Mouse (Mus musculus): Measurements from ENCODE around the gene Fam47e. TPM values are rescaled to one million over a fixed set of nuclear protein-coding genes. Genes with fewer than 3 reads are reported as not detected.
A peak's percentile ranks its signal among the peaks of the same experiment; 100 is the strongest.
"Not testable (repeated sequence)": the region's sequence is repeated elsewhere in the genome, so short reads cannot be mapped to it uniquely, and the experiment has no call there.

Fam47e gene
- under 1 TPM in 1 of 2 experiments, not detected in 1; 0.96 TPM for total RNA-seq (2021)
- long read RNA-seq, experiment 1, partial matches to known transcripts: 0 of 1 reads
- long read RNA-seq, experiment 1, other reads (novel, unspliced or antisense): 1 of 1 reads
- long read RNA-seq, experiment 2: 0 reads

- DNase-seq (ENCODE audit: low spot score in 2 of 2): no peak
Measured at GRCm38 (mm10) chr5:92554891-92555511, at the start of gene Fam47e. Fam47e (plus strand) TSS chr5:92555069.

DNA sequence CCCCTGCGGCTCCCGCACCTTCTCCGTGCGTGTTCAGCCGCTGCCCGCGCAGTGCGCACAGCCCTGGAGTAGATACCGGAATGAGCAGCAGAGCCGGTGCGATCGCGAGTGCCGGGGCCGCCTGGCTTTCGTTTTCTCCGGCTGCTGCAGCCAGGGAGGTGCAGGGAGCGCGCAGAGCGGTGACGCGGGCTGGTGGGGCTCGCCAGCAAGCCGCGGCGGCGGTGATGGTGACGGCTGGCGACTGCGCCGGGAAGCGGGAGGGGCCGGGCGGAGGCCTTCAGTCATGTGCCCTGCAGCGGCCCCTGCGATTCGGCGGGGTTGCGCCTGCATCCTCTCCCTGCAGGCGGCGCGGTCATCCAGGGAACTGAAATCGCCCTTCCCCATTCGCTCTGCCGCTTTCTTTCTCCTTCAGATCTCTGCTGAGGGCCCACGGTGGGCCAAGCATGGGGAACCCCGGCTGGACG is 49.4 kb upstream of the Fam47e start:
- DNase-seq (ENCODE audit: low spot score in 2 of 2): peak; percentile 88 to 89

- no peak for DNase-seq (ENCODE audit: low spot score in 2 of 2)
Measured at GRCm38 (mm10) chr5:92506301-92506729, 48.6 kb upstream of the Fam47e start.

- no peak for DNase-seq (ENCODE audit: low spot score in 2 of 2)
Measured at GRCm38 (mm10) chr5:92506733-92507132, 48.1 kb upstream of the Fam47e start, which contains the start of gene Scarb2. Scarb2 (minus strand) TSS chr5:92506833.

DNA sequence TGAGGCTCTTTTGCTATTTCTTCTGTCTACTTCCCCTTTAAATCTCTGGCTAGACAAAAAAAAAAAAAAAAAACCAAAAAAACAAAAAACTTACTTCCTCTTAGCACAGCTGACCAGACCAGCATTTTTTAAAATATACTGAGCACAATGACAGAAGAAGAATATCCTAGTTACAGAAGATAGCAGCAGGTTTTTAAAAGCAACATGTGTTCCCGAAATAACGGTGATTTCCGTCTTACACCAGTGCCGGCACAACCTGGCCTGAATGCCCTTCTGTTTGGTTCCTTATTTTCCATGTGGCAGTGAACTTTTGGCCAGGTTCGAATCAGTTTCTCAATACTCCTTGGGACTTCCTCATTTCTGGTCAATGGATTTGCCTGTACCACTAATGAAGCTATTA is 46.0 kb upstream of the Fam47e start:
- DNase-seq (ENCODE audit: low spot score in 2 of 2): no peak

DNA sequence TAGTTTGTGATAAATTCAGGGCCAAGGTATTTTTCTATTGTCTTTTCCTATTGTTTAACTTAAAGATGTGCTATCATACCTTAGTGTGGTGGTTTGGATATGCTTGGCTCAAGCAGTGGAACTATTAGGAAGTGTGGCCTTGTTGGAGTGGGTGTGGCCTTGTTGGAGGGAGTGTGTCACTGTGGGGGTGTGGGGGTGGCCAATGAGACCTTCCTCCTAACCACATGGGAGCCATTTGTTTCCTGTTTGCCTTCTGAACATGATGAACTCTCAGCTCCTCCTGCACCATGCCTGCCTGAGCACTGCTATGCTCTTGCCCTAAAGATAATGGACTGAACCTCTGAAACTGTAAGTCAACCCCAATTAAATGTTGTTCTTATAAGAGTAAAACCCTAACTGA is 43.6 kb upstream of the Fam47e start:
- DNase-seq (ENCODE audit: low spot score in 2 of 2): no peak

- no peak for DNase-seq (ENCODE audit: low spot score in 2 of 2)
Measured at GRCm38 (mm10) chr5:92512066-92512465, 42.8 kb upstream of the Fam47e start.

DNA sequence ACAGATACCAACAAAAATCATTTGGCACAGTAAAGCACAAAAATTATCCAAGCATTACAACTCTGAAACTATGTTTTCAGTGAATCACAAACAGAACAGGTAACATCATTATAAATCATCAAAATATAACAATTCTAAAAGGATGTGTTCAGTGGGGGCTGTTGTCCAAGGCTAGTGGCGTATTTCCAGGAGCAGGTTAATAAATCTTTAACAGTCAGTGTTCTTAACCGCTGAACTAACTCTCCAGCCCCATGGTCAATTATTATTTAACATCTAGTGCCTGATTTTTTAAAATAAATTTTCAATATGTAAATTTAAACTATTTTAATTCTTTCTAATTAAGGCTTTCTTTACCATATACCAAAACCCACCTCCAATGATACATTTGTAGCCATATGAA is 33.7 kb upstream of the Fam47e start:
- not testable (repeated sequence) for DNase-seq (ENCODE audit: low spot score in 2 of 2)

DNA sequence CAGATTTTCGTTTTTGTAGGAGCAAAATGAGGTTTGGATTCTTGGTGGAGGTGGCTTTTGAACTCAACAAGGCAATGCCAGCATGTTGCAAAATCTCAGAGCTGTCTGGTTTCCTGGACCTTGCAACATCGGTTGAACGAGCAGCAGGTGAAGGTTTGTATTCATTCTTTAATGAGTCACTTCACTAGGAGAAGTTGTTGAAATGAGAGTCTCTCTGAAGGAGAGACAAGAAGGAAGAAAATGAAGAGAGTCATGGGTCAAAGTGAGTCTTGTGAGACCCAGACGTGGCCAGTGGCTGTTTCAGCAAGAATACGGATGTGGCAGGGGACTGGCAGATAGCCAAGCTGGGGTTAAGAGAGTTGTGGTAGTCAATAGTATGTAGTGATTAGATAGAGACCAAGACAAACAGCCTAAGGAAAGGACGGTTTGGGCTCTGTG is 30.0 kb upstream of the Fam47e start:
- no peak for DNase-seq (ENCODE audit: low spot score in 2 of 2)

DNA sequence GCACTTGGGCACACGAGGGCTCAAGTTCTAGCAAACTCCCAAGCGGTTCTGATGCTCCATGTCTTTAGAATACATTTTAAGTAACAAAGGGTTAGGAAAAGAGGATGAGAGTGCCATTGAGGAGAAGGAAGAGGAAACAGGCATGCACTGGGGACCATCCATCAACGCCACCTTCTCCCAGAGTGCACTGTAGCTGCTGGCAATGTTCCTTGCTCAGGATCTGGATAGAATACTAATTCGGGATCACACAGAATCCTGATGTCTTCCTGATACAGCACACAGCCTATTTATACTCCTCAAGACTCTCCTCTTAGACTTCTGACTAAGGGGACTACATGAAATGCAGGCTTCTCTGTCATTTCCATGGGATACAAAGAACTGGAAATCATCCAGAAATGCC is 15.2 kb upstream of the Fam47e start:
- no peak for DNase-seq (ENCODE audit: low spot score in 2 of 2)

- DNase-seq (ENCODE audit: low spot score in 2 of 2): no peak
Measured at GRCm38 (mm10) chr5:92552611-92553010, 2.3 kb upstream of the Fam47e start.

- no peak for DNase-seq (ENCODE audit: low spot score in 2 of 2)
Measured at GRCm38 (mm10) chr5:92553939-92554338, 930 bp upstream of the Fam47e start.

DNA sequence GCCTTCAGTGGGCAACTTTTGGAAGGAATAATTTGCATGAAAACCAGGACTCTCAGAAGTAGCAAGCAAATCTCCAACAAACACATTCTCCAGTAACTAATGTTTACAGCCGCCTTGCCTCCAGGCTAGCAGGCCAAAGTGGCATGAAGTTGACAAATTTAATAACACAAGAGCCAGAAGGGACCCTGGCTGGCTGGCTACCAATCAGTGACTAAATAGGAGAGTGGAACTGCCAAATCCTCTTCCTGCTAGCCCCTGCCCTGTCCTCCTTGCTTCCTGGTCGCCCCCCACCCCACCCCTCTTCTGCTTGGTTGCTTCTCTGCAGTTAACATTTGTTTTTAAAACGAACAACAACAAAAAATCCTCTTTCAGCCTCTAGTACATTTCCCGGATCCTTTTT is 426 bp upstream of the Fam47e start:
- no peak for DNase-seq (ENCODE audit: low spot score in 2 of 2)

GRCm38 (mm10) chr5:92555905-92556304 is 1.0 kb downstream of the Fam47e start:
- DNase-seq (ENCODE audit: low spot score in 2 of 2): no peak

GRCm38 (mm10) chr5:92557508-92557907 is 2.6 kb downstream of the Fam47e start:
- DNase-seq (ENCODE audit: low spot score in 2 of 2): no peak

DNA sequence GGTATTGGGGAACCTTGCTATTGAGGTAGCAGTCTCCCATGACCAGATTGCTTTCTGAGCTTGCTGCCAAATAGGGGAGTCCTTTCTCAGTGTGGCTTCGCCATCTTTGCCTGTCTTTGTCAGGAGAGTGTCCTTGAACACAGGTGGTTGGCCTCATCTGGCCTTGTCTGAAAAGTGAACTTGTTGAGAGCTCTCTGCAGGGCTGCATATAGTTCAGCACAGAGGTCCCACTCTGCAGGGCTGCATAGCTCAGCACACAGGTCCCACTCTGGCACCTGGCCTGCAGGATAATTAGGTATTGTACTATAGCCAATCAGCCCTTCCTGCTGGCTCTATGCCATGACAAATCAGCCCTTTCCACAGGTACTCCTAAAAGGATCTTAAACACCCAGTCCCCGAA is 5.3 kb downstream of the Fam47e start:
- no peak for DNase-seq (ENCODE audit: low spot score in 2 of 2)

DNA sequence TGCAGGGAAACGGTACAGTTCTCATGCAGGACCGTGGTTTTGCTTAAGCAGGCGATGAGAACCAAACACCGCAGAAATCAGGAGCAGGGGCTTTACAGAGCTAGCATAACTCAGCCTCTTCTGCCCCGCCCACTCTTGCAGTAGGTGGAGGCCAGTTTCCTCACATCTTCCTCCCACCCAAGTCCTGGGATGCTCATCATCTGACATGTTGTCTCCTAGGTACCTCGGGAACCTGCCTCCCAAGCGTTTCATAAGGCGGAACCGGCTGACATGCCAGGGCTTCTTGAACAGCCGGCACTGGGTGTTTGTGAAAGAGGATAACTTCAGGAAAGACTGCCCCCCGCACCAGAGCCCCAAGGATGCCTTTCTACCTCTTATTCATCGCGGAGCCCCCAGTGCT is 7.1 kb downstream of the Fam47e start:
- no peak for DNase-seq (ENCODE audit: low spot score in 2 of 2)

- no peak for DNase-seq (ENCODE audit: low spot score in 2 of 2)
Measured at GRCm38 (mm10) chr5:92571232-92571631, 16.4 kb downstream of the Fam47e start.

GRCm38 (mm10) chr5:92579559-92579958 is 24.7 kb downstream of the Fam47e start:
- no peak for DNase-seq (ENCODE audit: low spot score in 2 of 2)

- DNase-seq (ENCODE audit: low spot score in 2 of 2): no peak
Measured at GRCm38 (mm10) chr5:92585932-92586331, 31.1 kb downstream of the Fam47e start.

DNA sequence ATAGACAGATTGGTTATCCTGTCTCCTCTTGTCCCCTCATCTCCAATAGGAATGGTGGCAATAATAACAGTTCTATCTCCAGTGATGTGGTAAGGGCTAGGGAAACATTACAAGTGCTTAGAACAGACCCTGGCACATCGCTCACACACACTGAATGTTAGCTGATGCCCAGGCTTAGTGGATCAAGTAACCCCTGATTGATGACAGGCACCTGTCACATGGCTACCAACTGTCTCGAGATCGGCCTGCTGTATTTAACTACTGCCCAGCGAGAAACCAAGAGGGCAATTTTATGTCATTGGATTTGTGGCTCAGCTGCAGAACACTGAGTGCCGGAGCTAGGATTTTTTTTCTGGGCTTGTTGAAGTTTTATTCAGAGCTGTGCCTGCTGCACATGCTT is 40.2 kb downstream of the Fam47e start:
- no peak for DNase-seq (ENCODE audit: low spot score in 2 of 2)

DNA sequence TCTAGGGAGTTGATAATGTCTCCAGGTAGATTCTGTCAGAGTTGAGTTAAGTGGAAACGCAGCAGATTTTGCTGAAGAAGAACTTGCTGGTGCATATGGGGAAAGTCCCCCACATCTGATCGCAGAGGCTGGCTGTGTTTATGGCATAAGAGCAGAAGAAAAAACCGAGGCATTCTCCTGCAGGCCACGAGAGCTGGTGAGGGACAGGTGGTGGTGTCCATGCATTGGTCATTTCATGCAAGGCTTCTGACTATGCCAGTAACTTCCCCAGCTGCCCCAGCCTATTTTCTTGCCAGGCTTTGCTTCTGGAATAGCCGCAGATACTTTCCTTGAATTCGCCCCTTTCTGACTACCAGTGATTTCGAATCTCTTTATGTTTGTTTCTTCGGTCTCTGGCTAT is 42.0 kb downstream of the Fam47e start:
- no peak for DNase-seq (ENCODE audit: low spot score in 2 of 2)

DNA sequence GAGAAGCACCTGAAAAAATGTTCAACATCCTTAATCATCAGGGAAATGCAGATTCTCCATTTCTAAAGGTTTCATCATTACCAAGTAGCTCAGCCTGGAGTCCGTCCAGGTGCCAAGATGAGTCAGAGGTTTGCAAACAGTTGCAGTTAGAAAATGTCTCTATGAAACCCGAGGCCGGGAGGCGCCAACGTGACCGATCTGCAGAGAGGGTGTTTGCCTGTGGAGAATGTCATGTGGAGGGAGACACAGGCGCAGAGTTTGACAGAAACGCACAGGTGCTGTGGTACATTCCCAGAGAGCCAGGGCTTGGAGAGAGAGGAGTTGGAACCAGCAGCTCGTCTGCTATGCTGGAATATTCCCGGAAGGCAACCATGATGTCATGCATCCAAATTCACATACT is 44.2 kb downstream of the Fam47e start:
- no peak for DNase-seq (ENCODE audit: low spot score in 2 of 2)
